Mouse (Mus musculus) liver (tissue): ENCODE data around the gene Lrba.

Experiments used
- DNase-seq: peaks from one replicate; pipeline ENCODE4 v3.0.0-alpha.2; 2020; ENCODE audit warnings: mixed read lengths

Lrba gene

GRCm38 (mm10) chr3:86224564-86225421 lies at the start of gene Lrba:
TSS of gene Lrba (plus strand) at chr3:86224680.
- DNase-seq = peak; percentile 86

GRCm38 (mm10) chr3:86179714-86180113 lies 44.8 kb upstream of the Lrba start:
- no peak for DNase-seq

DNA sequence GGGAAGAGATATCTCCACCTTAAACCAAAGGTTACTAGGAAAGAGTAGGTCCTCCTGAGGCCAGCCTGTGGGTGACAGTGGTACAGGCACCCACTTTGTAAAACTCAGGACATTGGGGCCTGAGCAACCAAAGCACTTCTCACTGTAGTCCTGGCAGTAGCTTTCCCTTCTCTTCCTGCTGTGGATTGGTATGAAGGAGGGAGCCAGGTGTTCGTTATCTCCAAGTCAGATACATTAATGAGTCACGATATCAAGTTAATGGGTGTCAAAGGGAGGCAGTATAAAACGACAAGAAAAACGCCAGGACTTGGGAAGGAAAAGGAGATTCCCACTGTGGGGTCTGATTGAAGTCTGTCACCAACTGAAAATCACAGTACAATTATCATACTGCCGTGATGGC lies 43.4 kb upstream of the Lrba start:
- no peak for DNase-seq

- DNase-seq = no peak
Observed at GRCm38 (mm10) chr3:86184546-86184945, 39.9 kb upstream of the Lrba start.

DNA sequence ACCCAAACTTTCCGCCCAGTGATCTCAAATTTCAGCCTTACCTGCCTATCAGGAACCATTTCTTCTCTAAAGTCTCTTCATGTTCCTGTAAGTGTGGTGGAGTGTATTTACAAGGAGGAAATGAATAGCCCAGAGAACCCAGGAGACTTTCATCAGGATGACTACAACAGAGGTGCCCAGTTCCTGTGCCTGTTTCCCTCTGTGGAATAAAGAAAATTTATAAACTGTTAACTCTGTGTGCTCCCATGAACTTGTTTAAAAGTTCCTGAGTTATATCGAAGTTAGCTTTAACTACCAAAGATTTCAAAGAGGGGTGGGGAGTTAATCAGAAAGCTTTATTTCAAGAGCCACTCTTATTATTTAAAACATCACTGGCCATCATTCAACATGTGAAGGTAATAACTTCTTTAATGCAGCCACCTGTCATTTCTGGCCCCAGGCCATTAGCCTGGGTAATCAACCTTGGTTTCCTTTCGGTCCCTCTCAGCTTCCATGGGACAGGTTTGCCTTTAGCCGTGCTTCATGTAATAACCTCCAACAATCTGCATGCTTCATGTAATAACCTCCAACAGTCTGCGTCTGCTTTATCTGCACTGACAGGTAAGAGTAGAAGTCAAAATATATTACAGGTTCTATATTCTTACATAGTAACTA lies 36.6 kb upstream of the Lrba start:
- no peak for DNase-seq

DNA sequence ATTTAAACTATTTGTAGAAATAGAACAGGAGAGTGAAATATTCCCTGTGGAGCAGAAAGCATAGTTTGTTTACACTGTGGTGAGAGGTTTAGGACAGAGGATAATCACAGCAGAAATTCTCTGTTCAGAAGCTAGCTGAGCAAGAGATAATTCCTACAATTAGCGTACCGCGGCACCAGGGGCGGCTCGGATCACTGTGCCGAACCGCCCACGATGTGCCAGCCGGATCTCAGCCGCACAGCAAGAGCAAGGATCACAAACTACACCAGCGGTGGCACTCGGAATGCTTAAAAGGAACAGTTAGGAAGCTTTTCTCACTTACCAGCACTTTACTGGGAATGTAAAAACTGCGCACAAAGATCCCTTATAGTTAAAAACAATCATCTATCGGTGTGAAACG lies 28.5 kb upstream of the Lrba start:
- DNase-seq = no peak

GRCm38 (mm10) chr3:86196471-86196870 lies 28.0 kb upstream of the Lrba start:
- no peak for DNase-seq

DNA sequence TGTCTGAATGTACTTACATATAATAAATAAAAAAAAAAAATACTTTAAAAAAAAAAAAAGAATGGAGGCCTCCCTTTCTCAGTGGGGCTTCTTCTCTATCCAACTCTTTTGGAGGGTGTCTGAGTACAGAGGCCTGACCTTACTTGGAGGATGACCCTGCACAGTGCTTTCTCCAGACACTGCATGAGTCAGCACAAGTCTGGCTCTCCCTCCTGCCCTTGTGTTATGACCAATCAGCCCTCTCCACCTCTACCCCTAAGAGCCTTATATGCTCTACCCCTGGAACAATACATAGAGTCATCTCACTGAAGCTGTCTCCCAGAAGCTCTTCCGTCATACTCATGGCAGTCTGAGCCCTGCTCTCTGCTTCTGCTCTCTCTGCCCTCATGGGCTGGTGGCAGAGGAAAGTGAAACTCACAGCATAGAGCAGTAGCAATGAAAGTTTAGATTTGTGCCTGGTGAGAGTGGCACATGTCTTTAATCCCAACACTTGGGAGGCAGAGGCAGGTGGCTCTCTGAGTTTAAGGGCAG lies 22.8 kb upstream of the Lrba start:
- DNase-seq = no peak

DNA sequence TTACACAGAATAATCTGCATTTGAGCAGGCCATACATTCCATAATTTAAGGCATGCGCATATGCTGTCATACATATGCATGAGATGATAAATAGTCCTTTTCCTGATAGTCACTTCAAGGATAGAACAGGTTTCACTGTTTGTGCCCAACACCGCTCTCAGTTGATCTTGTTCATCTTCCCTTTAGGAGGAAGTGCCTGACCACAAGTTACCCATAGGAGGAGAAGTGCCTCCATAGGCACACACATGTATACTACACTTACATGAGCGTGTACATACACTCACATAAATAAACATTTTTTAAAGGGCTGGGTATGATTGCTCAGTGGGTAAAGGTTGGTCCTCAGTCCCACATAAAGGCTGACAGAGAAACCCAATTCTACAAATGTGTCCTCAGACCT lies 22.0 kb upstream of the Lrba start:
- no peak for DNase-seq

GRCm38 (mm10) chr3:86204608-86205358 lies 19.7 kb upstream of the Lrba start:
- no peak for DNase-seq

- DNase-seq = no peak
Observed at GRCm38 (mm10) chr3:86206556-86206955, 17.9 kb upstream of the Lrba start.

DNA sequence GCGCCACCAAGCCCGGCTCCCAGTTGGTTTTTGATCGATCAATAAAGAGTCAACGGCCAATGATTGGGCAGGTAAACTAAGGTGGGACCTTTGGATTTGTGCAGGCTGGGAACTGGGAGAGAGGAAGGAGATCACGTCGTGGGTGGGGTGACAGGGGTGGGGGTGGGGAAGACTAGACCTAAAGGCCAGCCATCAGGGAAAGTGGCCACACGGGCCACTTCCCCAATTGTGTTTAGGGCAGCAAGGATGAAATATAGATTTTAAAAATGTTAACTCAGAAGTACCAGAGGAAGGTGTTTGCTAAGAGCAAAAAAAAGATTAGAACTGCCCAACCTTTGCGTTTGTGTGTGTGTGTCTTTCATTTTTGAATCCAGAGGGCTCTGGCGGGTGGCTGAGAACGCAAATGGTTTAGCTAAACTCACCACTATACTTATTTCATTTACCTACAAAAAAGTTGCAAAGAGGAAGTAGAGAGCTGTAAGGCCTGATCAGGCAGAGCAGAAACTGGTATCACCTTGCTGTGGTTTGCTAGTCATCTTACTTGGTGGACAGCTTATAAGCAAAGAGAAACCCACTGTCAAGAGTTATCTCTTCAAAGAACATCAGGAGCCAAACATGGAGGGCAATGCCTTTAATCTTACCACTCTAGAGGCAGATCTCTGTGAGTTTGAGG lies 14.1 kb upstream of the Lrba start:
- DNase-seq = no peak

- DNase-seq = no peak
Observed at GRCm38 (mm10) chr3:86210959-86211358, 13.5 kb upstream of the Lrba start.

DNA sequence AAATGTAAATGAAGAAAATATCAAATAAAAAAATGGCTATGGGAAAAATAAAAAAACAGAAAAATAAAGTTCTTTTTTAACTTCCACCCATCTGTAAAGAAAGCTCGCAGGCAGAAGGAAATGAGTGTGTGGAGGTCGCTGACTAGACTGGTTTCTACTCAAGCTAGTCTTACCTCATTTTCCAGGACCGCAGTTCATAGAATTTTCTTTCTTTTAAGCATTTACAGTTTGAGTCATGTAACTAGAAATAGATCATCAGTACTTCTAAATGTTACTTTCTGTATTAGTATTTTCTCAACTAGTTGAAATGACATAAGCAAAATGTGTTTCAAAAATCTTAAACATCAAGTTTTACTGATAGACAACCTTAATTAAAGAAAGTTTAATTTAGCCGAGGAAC lies 10.2 kb upstream of the Lrba start:
- no peak for DNase-seq

DNA sequence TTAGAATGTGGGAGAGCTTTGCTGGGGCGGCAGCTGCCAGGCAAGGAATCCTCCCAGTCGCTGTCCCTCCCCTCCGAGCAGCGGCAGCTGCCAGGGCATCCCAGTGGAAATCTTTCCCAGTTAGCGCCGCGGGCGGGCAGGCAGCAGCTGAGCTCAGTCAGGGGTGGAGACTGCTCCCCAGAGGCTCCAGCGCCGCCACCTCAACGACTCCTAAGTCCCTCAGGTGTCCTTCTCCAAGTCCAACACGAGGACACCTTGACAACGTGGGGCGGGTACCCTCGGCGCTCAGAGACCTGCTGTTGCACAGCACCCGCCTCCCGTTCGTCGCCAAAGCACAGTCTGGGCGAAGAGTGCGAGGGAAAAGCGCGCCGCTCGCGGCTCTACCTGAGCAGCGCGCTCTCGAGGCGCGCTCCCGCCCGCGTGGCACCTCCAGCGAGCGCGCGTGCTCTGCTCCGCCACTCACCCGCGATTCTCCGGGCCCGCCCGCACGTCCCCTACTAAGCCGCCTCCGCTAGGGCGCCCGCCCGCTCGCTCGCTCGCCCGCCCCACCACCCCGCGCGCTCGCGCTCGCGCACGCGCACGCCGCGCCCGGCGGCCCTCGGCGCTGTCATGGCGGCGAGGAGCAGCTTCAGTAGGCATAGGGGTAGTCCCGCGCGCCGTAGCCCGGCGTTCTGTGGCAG lies 706 bp upstream of the Lrba start:
- peak; percentile 92 for DNase-seq

- no peak for DNase-seq
Observed at GRCm38 (mm10) chr3:86224314-86224563, 241 bp upstream of the Lrba start.

GRCm38 (mm10) chr3:86231532-86232086 lies 7.1 kb downstream of the Lrba start:
- DNase-seq = no peak

- DNase-seq = no peak
Observed at GRCm38 (mm10) chr3:86247193-86247592, 22.7 kb downstream of the Lrba start.

DNA sequence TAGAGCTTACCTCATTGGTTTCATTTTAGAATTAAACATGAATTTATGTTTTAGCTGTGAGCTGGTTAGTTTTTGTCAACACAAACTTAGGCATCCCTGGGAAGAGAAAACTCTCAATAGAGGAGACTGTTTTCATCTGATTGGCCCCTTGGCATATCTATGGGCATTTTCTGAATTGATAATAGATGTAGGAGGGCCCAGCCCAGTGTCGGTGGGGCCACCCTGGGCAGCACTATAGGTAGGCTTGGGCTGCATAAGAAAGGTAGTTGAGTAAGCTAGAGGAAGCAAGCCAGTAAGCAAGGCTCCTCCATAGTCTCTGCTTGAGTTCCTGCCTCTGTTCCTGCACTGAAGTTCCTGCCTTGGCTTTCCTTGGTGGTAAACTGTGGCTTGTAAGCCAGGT lies 26.7 kb downstream of the Lrba start:
- peak; percentile 77 for DNase-seq

GRCm38 (mm10) chr3:86252588-86252987 lies 28.1 kb downstream of the Lrba start:
- DNase-seq = no peak

GRCm38 (mm10) chr3:86253071-86253470 lies 28.6 kb downstream of the Lrba start:
- DNase-seq = no peak

DNA sequence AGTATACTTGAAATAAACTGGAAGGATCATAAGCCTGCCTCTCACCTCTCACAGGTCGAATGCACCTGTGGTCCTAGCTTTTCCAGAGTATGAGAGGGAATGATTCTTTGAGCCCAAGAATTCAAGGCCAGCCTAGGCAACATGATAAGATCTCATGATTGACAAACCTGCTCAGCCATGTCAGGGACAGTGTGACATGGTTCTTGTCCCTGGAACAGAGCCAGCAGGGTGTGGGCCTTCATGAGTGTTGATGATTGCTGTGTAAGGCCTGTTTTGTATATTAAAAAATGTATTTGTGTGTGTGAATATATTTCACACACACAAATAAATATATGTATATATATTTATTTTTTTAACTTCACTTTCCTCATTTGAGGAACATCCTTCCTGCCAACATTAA lies 29.3 kb downstream of the Lrba start:
- DNase-seq = peak; percentile 38
